Mouse (Mus musculus) heart, embryonic 14.5 days (tissue): Measurements from ENCODE around the gene Gm3625. TPM values are rescaled to one million over a fixed set of nuclear protein-coding genes. Genes with fewer than 3 reads are reported as not detected.

Experiments
- ATAC-seq: fragments of 200-750 bp; cut with Nextera tagmentation; 2 replicates; pipeline ENCODE4 v1.8.0; 2017; ENCODE audit warnings: low read depth, moderate TSS enrichment; ENCODE audit not compliant: insufficient number of reproducible peaks, insufficient read depth, low FRiP score
- H3K27ac ChIP-seq, 2 experiments: fragments of 200-500 bp in 1 of 2; fragments of 300-500 bp in 1 of 2; sonication (generic) in 1 of 2; replicated peaks in 1 of 2; 2 replicates each; pipeline ENCODE4 v1.5.1; 2012 to 2014; ENCODE audit warnings: low read depth in 2 of 2, low read length in 2 of 2, control low read depth in 1 of 2, mild to moderate bottlenecking in 1 of 2, mixed read lengths in 1 of 2; ENCODE audit not compliant: control insufficient read depth in 1 of 2, insufficient read depth in 1 of 2
- H3K27me3 ChIP-seq: fragments of 300-500 bp; sonication (generic); 2 replicates; pipeline ENCODE4 v1.6.1; 2014; ENCODE audit warnings: mild to moderate bottlenecking, low read length, control low read depth; ENCODE audit not compliant: control insufficient read depth, insufficient read depth
- H3K36me3 ChIP-seq: fragments of 300-500 bp; sonication (generic); 2 replicates; pipeline ENCODE4 v1.6.1; 2014; ENCODE audit warnings: mild to moderate bottlenecking, control low read depth, low read length, mixed read lengths; ENCODE audit not compliant: control insufficient read depth, insufficient read depth
- H3K4me1 ChIP-seq, 2 experiments: fragments of 200-500 bp in 1 of 2; fragments of 300-500 bp in 1 of 2; sonication (generic) in 1 of 2; 2 replicates each; pipeline ENCODE4 v1.6.1; 2012 to 2014; ENCODE audit warnings: low read length in 2 of 2, control low read depth in 1 of 2, mixed read lengths in 1 of 2; ENCODE audit not compliant: control insufficient read depth in 2 of 2, insufficient read depth in 2 of 2
- H3K4me2 ChIP-seq: fragments of 300-500 bp; sonication (generic); 2 replicates; pipeline ENCODE4 v1.6.1; 2014; ENCODE audit warnings: mild to moderate bottlenecking, low read length
- H3K4me3 ChIP-seq, 2 experiments: fragments of 200-500 bp in 1 of 2; fragments of 300-500 bp in 1 of 2; sonication (generic) in 1 of 2; 2 replicates each; pipeline ENCODE4 v1.5.1; 2012 to 2014; ENCODE audit warnings: low read length in 2 of 2, mild to moderate bottlenecking in 2 of 2, control low read depth in 1 of 2, low read depth in 1 of 2, moderate library complexity in 1 of 2; ENCODE audit not compliant: control insufficient read depth in 1 of 2, insufficient read depth in 1 of 2
- H3K9ac ChIP-seq: fragments of 300-500 bp; sonication (generic); 2 replicates; pipeline ENCODE4 v1.6.1; 2014; ENCODE audit warnings: mild to moderate bottlenecking, low read length
- H3K9me3 ChIP-seq: fragments of 300-500 bp; sonication (generic); 2 replicates; pipeline ENCODE4 v1.6.1; 2016; ENCODE audit warnings: low read length, control low read depth; ENCODE audit not compliant: control insufficient read depth
- WGBS: fragments of 180-500 bp; shearing (Covaris S2); extraction: QIAGEN DNeasy Blood & Tissue Kit; methylation state at CpG from one replicate; pipeline ENCODE4 v1.1.7; 2014; 5-methylcytosine and 5-hydroxymethylcytosine counted together
- polyA plus RNA-seq: library from polyadenylated mRNA; unstranded; fragments of >200 nt; fragmentation: Nextera tagmentation; extraction: Ambion mirVana; gene quantifications from 2 replicates; pipeline ENCODE4 v1.2.1, GENCODE M21; 2014

The Gm3625 gene
- polyA plus RNA-seq, 1 experiment from 2014 or later, result not detected

- no peak overlapping the region for H3K27ac ChIP-seq
These were observed 10.4 kb downstream of the Gm3625 start for GRCm38 (mm10) chr12:4582326-4582725.

GRCm38 (mm10) chr12:4574065-4574464, 18.7 kb downstream of the Gm3625 start:
- no peak overlapping the region for H3K27ac ChIP-seq
- H3K4me3 ChIP-seq, result no peak overlapping the region
- H3K9me3 ChIP-seq, result no peaks in the 10 kb centered on the region
- H3K9ac ChIP-seq, result no peak overlapping the region
- no peaks in the 10 kb centered on the region for H3K27me3 ChIP-seq
- WGBS, result 80% methylated on average over 4 of the region's 4 CpGs
- no peaks in the 10 kb centered on the region for H3K4me1 ChIP-seq
- no peak for ATAC-seq
- no peaks in the 10 kb centered on the region for H3K36me3 ChIP-seq
- H3K4me2 ChIP-seq, result no peak overlapping the region

More at GRCm38 (mm10) chr12:4582326-4582725, 10.4 kb downstream of the Gm3625 start:
- H3K4me3 ChIP-seq, result no peak overlapping the region
- no peaks in the 10 kb centered on the region for H3K36me3 ChIP-seq
- H3K27me3 ChIP-seq, result no peaks in the 10 kb centered on the region
- ATAC-seq, result no peak
- no peaks in the 10 kb centered on the region for H3K4me1 ChIP-seq
- H3K9ac ChIP-seq, result no peak overlapping the region
- no peaks in the 10 kb centered on the region for H3K9me3 ChIP-seq
- no peak overlapping the region for H3K4me2 ChIP-seq

GRCm38 (mm10) chr12:4571864-4572263, 20.9 kb downstream of the Gm3625 start:
- Histone ChIP-seq H3K9ac (no peak overlapping the region), H3K9me3 (no peaks in the 10 kb centered on the region), H3K27me3 (no peaks in the 10 kb centered on the region), H3K27ac (no peak overlapping the region), H3K36me3 (no peaks in the 10 kb centered on the region), H3K4me2 (no peak overlapping the region), H3K4me1 (no peaks in the 10 kb centered on the region), H3K4me3 (no peak overlapping the region)
- 33% methylated on average over 5 of the region's 5 CpGs for WGBS
- ATAC-seq, result no peak

- Histone ChIP-seq H3K9ac (no peak overlapping the region), H3K4me1 (peaks cover 9 to 14% of the 10 kb centered on the region in 2 experiments), H3K9me3 (no peaks in the 10 kb centered on the region), H3K4me2 (0 out of 2 replicates have a peak overlapping the region, but pooled peaks have one; percentile 16), H3K27me3 (no peaks in the 10 kb centered on the region), H3K4me3 (no peak overlapping the region), H3K27ac (peak overlapping the region; percentile 75 to 84), H3K36me3 (no peaks in the 10 kb centered on the region)
- ATAC-seq, result peak; percentile 73; the same call in 1 of the 2 replicates
- WGBS, result 26% methylated on average over 9 of the region's 9 CpGs
These were observed 34.0 kb downstream of the Gm3625 start for GRCm38 (mm10) chr12:4558475-4559279.

- Histone ChIP-seq H3K36me3 (no peaks in the 10 kb centered on the region), H3K9ac (no peak overlapping the region), H3K27ac (peak overlapping the region; percentile 75 to 84; a peak in 3 of 4 replicates), H3K4me3 (no peak overlapping the region), H3K27me3 (no peaks in the 10 kb centered on the region), H3K9me3 (no peaks in the 10 kb centered on the region), H3K4me2 (no peak overlapping the region), H3K4me1 (peaks cover 9 to 14% of the 10 kb centered on the region in 2 experiments)
- 97% methylated on average over 3 of the region's 3 CpGs for WGBS
- no peak for ATAC-seq
These were observed 34.7 kb downstream of the Gm3625 start for GRCm38 (mm10) chr12:4558013-4558412.

GRCm38 (mm10) chr12:4557436-4557835, 35.3 kb downstream of the Gm3625 start:
- peaks cover 9 to 14% of the 10 kb centered on the region in 2 experiments for H3K4me1 ChIP-seq
- 56% methylated on average over 3 of the region's 3 CpGs for WGBS
- H3K4me3 ChIP-seq, result no peak overlapping the region
- no peak for ATAC-seq
- no peaks in the 10 kb centered on the region for H3K36me3 ChIP-seq
- no peak overlapping the region for H3K4me2 ChIP-seq
- no peaks in the 10 kb centered on the region for H3K27me3 ChIP-seq
- no peak overlapping the region; a peak in 1 of 4 replicates for H3K27ac ChIP-seq
- no peak overlapping the region for H3K9ac ChIP-seq
- H3K9me3 ChIP-seq, result no peaks in the 10 kb centered on the region

- WGBS, result 76% methylated on average over 9 of the region's 9 CpGs
- Histone ChIP-seq H3K4me2 (no peak overlapping the region), H3K36me3 (no peaks in the 10 kb centered on the region), H3K9me3 (no peaks in the 10 kb centered on the region), H3K4me3 (no peak overlapping the region), H3K9ac (no peak overlapping the region), H3K27me3 (no peaks in the 10 kb centered on the region), H3K27ac (no peak overlapping the region), H3K4me1 (peaks cover 11 to 17% of the 10 kb centered on the region in 2 experiments)
- no peak for ATAC-seq
These were observed 35.8 kb downstream of the Gm3625 start for GRCm38 (mm10) chr12:4556891-4557290.
